Mouse (Mus musculus) kidney, postnatal 25 days (tissue): ENCODE measurements at regions not wholly inside any gene's neighbourhood (a gene's known extent, or its start where the extent isn't known, plus 50 kb on each side); places are given as distances from the start of the nearest gene placed in this dataset.

Experiments
- DNase-seq, 2 experiments: peaks; one replicate each; pipeline ENCODE4 v3.0.0; 2021; ENCODE audit warnings: mixed read lengths in 2 of 2

DNA sequence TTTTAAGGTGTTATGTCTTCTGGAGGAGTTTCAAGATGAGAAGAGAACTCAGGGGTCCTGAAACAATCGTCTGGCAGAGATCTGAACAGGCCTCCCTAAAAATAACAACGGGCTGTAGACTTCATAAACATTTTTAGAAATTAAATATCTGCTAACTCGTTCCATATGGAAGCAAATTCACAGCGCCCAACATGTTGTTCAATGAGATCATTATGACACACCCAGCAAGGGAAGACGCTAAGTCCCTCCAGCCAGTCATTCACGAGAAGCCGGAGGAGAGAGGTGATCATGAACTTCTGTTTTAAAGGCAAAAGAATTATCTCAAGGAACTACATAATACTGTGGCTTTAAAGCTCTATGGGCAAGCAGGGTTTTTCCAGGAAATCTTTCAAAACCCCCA lies 334.8 kb downstream of the Efna5 start:
- DNase-seq: no peak

GRCm38 (mm10) chr17:62545330-62545729 lies 335.8 kb downstream of the Efna5 start:
- DNase-seq: no peak

GRCm38 (mm10) chr17:62543056-62543975 lies 337.8 kb downstream of the Efna5 start:
- DNase-seq: no peak

GRCm38 (mm10) chr17:62529911-62530310 lies 351.2 kb downstream of the Efna5 start:
- DNase-seq: no peak

GRCm38 (mm10) chr17:62527556-62527955 lies 353.6 kb downstream of the Efna5 start:
- no peak for DNase-seq

- DNase-seq: no peak
These were observed 367.5 kb downstream of the Efna5 start for GRCm38 (mm10) chr17:62513635-62514034.

DNA sequence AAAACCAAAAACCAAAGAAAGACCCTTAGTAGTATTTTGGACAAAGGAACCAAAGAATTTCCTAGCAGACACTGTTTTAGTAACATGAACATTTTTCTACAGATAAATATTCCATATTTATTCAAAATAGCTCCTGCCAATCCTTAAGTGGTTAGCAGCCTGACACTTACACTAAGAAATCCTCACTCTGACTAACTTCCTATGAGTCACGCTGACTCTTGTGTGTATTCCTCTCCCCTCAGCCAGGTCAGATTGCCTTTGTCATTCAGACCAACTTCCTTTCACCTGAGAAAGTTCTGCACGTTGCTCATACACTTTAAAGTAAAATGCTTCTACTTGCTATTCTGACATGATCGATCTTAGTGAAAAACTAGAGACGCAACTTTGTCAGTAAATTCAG lies 370.9 kb downstream of the Efna5 start:
- no peak for DNase-seq

DNA sequence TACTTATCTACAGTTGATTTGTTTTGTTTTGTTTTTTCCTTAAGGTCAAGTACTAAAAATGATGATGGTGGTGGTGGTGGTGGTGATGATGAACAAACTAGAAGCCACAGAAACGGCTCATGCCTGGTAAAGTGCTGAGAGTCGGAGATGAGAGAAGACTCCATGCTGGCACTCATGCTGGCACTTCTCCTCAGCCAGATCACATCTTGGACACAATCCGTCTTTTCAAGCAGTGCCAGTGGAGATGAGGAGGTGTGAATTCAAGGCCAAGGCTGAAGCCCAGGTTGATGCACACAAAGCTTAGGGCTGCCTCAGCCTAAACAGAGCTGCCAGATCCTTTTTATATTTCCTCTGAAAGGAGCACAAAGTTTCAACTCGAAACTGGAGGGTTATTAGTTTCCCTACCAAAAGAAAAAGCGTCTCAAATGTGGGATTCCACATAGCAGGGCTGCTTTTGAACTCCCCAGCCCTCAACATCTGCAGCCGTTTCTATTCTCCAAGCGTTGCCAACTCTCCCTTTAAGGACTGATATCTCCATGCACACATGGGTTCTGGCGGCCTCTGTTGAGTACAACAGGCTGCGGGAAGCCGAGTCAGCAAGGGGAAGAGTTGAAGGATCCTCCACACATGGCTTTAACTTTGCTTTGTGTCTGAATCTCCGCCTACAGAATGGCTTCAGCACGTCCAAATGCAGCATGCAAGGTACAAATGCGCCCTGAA lies 373.2 kb downstream of the Efna5 start:
- DNase-seq: no peak

DNA sequence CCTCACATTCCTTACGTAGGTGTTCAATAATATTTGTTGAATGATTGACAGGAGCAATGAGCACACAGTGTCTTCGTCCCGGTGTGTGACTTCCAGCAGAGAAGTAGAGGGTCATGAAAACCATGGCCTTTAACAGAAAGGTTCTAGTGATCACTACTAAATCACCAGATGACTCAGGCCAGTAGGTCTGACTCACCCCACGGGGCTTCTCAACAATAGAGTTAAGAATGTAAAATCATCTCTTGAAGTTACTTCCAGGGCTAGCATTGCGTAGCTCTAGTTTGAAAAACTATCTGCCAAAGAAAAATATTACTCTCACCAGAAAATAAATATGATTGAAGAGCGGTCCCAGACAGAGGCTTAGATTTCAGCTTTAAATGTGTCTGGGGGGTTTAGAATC lies 376.4 kb downstream of the Efna5 start:
- no peak for DNase-seq

- no peak for DNase-seq
These were observed 410.4 kb downstream of the Efna5 start for GRCm38 (mm10) chr17:62470739-62471138.

DNA sequence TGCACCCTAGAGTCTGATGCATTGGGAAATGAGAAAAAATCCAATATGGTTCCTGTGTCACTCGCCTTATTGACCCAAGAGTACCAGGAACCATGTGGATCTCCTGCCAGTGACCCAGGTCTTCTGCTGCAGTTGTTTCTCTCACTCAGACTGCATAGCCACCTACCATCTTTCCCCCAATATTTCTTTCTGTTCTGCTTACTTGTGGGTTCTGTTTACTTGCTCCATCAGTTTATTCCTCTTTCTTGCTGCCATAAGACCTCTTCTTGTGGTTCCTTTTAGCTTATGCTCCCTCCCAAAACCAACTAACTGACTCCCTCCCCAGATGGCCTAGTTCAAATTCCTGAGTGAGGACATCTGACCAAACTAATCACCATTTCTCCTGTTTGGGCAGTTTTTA lies 411.8 kb downstream of the Efna5 start:
- no peak for DNase-seq

GRCm38 (mm10) chr17:62468859-62469258 lies 412.3 kb downstream of the Efna5 start:
- no peak for DNase-seq

- DNase-seq: no peak
These were observed 414.0 kb downstream of the Efna5 start for GRCm38 (mm10) chr17:62467072-62467471.

DNA sequence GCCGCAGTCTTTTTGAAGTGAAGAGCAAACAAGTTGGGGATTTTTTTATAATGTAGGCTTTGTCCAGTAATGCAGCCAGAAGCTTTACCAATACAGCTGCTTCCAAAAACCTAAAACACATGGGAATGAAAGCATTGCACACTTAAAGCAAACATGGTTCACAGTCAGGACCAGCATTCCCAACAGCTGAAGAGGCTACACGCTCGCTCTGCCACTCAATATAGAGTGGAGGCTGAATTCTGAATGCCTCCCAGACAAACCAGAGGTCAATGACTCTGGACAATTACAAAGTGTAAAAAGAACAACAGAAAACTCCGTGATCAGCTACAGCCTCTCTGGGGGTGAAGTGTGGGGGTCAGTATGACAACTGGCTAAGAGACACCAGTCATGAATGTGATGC lies 416.1 kb downstream of the Efna5 start:
- DNase-seq: no peak

DNA sequence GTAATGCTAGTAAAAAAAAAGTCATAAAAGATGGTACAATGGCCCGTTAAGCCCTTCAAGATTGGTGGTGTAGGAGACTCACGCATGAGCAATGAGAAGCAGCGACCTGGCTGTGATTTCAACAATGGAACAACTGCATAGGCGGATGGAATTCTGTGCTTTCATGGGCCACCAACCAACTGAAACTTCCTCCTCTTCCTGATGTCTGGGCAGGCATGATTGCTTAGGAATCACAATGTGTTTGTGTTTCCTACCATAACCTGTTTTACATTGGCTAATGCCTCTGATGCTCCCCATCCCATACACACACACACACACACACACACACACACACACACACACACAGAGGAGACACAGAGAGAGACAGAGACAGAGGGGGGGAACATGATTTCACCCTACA lies 416.9 kb downstream of the Efna5 start:
- no peak for DNase-seq

- no peak for DNase-seq
These were observed 419.5 kb downstream of the Efna5 start for GRCm38 (mm10) chr17:62461304-62462245.

DNA sequence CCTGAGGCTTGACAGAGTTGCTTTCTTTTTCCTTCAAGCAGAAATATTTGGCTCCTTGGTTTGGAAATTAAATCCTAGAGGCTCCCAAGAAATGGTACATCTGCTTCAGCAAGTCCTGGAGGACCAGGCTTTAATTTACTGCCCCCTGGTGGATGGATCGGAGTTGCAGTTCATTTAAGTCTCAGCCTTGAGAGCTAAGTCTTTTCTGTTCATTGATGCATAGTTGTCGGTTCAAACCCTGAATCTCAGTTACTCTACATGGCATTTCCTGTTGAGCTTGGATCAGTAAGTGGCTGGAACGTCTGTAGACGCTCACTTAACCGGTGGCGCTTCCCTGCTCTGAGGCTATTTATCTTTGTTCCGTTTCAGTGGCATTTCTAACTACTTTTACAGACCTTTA lies 422.2 kb downstream of the Efna5 start:
- DNase-seq: peak; percentile 50 to 79

- DNase-seq: no peak
These were observed 443.1 kb downstream of the Efna5 start for GRCm38 (mm10) chr17:62438045-62438444.

- DNase-seq: no peak
These were observed 445.1 kb downstream of the Efna5 start for GRCm38 (mm10) chr17:62436044-62436443.

DNA sequence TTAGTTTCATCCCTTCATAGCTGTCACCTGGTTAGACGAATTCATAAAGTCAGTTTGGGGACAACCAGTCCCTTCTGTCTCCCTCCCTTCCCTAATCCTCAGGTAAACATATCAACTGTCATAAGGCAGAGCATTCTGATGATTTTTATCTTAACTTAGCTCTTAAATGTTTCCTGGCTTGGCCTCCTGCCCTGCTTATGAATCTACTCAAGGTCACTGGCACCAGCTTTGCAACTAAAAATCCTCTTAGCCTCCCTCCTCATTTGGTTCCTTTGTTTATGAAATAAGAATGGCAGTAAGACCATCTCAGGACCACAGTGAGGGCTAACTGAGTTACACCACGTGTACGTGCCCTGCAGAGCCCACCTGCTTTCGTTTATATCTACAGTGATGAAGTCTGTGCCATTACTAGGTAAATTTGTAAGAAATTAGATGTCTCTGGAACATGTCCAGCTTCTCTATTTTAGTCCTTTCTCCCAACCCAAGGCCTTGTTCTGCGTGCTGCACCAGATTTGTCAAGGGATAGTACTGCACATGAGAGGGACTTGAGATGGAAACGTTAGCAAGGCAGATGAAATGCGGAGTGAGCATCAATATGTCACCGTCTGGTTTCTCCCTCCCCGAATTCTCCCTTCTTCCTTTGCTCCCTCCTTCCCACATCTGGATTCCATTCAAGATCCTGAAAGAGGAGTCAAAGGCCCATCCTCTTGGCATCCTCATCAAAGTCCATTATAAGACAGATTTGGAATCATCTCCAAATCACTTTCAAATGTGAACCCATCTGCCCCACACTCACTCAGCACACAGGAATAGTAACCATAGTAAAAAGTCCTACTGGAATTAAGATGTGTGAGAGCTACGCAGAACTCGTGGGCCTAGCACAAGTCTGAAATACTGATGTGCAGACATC lies 457.4 kb downstream of the Efna5 start:
- no peak for DNase-seq

GRCm38 (mm10) chr17:62417584-62417983 lies 463.5 kb downstream of the Efna5 start:
- DNase-seq: no peak

GRCm38 (mm10) chr17:62415152-62415551 lies 466.0 kb downstream of the Efna5 start:
- DNase-seq: no peak
